Mouse (Mus musculus): Measurements from ENCODE around the gene Zcchc8. TPM values are rescaled to one million over a fixed set of nuclear protein-coding genes. Genes with fewer than 3 reads are reported as not detected.

Zcchc8 gene
- polyA plus RNA-seq, 1 experiment: 20.0 TPM

DNA sequence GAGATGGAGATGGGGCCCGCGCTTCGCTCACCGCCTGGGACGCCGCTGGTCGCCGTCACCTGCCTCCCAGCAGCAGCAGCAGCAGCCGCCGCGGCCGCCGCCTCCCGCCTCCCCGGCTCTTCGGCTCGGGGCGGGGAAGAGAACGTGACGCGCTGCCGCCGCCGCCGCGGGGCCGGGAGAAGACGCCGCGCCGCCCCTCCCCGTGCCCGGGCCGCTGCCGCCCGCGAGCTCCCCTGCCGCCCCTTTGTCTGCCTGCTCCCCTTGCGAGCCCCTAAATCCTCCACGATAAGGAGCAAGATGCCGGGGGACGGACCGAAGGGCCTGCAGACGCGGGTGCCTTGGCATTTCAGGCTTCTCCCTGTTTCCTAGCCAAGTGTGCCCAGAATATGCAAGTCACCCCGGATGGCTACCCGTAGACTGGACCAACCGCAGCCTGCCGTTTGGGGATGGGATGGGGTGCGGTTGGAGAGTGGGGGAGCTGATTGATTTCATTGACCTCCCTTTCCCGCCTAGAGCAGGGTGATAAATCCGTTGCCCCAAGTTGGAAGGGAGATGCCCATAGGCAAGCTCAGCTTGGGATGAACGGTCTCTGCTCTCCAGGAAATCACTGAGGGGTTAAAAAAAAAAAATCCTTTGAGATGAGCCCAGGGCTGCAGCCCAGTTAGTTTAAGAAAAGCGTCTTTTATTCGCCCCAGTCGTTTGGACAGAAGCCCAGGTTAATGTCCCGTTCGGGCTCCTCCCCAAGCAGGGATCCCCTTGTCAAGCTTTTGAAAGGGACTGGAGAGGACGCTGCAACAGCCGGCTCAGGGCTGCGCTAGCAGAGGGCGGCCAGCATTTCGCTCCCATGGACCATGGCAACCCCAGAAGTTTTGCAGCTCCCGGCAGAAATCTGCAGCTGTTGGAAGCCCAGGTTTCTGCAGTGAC, 36.4 kb downstream of the Zcchc8 start, which contains the start of gene Clip1:
TSS of gene Clip1 (minus strand) at position 398 of the 924 bp plus-strand sequence.
- WGBS: 1% methylated on average over 64 of the region's 64 CpGs
- DNase-seq (ENCODE audit: low read depth, low spot score): no peak

GRCm38 (mm10) chr5:123683377-123684220, 37.3 kb downstream of the Zcchc8 start:
- DNase-seq (ENCODE audit: low read depth, low spot score): no peak
- WGBS: under 1% methylated on average over 86 of the region's 92 CpGs

GRCm38 (mm10) chr5:123683043-123683376, 37.9 kb downstream of the Zcchc8 start:
- 5% methylated on average over 6 of the region's 6 CpGs for WGBS
- DNase-seq (ENCODE audit: low read depth, low spot score): no peak

- DNase-seq (ENCODE audit: low read depth, low spot score): no peak
- 26% methylated on average over 4 of the region's 4 CpGs for WGBS
Observed at GRCm38 (mm10) chr5:123682372-123682771, 38.5 kb downstream of the Zcchc8 start.

DNA sequence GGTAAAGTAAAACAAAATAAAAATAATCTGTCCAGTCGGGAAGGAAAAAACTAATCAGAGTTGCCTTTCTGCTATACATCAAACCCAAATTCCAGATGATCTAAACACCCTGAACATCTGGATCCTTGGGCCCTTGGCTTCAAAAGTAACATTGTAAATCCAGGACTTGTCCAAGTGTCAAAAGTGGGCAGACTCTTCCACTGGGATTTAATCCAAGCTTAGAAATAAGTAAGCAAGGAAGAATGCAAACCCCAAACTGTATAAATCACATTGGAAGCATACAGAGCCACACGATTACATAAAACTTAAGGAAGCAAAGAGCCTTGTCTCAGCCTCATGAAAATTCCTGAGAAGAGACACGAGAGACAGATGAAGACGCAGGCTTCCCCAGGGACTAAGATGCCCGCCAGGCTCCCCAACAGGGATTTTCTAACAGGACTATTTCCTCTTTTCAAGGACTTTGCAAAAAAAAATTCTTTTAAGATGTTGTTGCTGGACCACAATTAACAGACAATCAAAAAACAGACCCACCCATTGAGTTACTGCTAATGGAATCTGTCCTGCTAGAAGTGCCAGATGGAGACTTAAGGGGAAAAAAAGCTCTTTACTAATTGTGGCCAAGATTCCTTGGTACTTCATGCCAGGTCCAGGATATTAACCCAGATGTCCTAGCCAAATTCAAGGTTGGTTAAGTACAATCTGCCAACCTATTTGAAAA, 41.2 kb downstream of the Zcchc8 start:
- 49% methylated on average over 5 of the region's 5 CpGs for WGBS
- no peak for DNase-seq (ENCODE audit: low read depth, low spot score)

- WGBS: 72% methylated on average over 3 of the region's 3 CpGs
- DNase-seq (ENCODE audit: low read depth, low spot score): no peak
Observed at GRCm38 (mm10) chr5:123679106-123679505, 41.8 kb downstream of the Zcchc8 start.

GRCm38 (mm10) chr5:123675717-123676116, 45.2 kb downstream of the Zcchc8 start:
- 72% methylated on average over 9 of the region's 9 CpGs for WGBS

DNA sequence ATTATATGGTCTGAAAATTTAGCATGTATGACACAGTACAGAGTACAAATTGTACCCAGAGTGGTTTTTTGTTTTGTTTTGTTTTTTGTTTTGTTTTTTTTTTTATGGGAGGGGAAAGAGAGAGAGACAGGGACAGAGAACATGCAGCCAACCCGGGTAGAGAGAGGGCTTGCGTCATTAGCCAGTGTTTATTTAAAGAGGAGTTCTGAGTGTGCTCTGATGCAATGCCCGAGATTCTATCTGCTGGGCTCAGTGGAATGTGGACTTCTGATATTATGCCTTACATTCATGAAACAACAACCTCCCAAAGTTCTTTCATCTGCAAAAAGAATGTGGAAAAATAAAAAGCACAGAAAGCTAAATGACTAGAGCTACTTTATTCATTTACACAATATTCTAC, 45.7 kb downstream of the Zcchc8 start:
- WGBS: 41% methylated on average over 3 of the region's 3 CpGs
- no peak for DNase-seq (ENCODE audit: low read depth, low spot score)

More at GRCm38 (mm10) chr5:123675717-123676116, 45.2 kb downstream of the Zcchc8 start:
- DNase-seq (ENCODE audit: low read depth, low spot score): no peak

DNA sequence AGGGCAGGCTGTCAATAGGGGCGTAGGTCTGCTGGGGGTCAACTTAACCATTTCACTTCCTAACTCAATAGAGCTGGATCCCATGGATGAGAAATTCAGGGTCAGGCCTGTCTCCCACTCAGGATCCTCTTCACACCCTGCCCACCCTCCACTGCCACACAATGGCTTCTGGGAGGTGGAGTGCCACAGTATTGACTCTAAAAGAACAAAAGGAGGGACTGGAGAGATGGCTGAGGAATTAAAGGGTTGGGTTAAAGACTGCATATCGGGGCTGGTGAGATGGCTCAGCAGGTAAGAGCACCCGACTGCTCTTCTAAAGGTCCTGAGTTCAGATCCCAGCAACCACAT, 49.5 kb downstream of the Zcchc8 start:
- 88% methylated on average over 3 of the region's 3 CpGs for WGBS

DNA sequence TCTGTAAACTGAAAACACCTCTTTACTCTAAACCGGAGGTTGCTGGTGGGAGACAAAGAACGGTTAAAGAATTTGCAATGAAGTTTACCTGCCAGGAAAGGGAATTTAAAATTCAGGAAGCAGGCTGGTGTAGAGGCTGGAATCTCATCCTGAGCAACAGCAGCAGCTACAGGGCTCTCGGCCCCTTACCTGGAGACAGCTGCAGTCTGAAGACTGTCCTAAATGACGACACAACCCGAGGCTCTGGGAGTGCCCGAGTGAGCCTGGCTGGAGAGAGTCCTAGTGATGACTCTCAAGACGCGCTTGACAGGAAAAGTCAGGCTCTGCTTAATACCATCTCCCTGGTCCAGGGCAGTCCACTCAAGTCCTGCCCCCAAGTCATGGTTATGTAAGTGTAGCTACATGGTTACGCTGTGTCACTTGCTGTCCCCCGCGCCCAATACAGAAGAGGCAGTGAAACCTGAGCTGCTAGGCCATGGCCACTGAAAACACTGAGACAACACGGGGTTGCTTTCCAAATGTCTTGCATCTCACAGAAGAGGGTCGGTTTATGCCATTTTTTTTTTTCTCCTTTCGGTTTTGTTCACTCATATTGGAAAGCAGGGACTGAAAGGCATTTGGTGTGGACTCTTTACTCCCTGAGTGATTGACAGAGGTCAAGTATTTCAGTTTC, 50.0 kb downstream of the Zcchc8 start:
- WGBS: 41% methylated on average over 14 of the region's 14 CpGs
- DNase-seq (ENCODE audit: low read depth, low spot score): no peak

More for the DNA sequence above, 49.5 kb downstream of the Zcchc8 start:
- DNase-seq (ENCODE audit: low read depth, low spot score): no peak

- no peak for DNase-seq (ENCODE audit: low read depth, low spot score)
Observed at GRCm38 (mm10) chr5:123669991-123670799, 50.7 kb downstream of the Zcchc8 start.

GRCm38 (mm10) chr5:123667915-123668314, 53.0 kb downstream of the Zcchc8 start:
- DNase-seq (ENCODE audit: low read depth, low spot score): no peak
- 79% methylated on average over 12 of the region's 12 CpGs for WGBS

More at GRCm38 (mm10) chr5:123669991-123670799, 50.7 kb downstream of the Zcchc8 start:
- WGBS: 52% methylated on average over 9 of the region's 9 CpGs

DNA sequence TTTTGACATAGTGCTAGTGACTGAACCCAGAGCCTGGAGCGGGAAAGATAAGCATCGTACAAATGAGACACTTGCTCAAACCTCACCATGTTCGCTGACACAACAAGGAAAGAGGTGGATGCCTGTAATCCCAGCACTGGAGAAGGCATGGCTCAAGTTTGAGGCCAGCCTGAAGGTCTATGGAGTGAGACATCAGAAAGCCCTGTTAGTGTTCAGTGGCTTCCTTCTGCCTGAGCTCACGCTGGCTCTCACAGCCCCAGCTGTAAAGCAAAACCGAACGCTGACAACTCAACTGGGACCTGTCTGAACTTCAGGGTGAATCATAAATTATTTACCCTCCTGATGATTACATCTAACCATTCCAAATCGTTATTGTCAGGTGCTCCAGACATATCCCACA, 54.9 kb downstream of the Zcchc8 start:
- no peak for DNase-seq (ENCODE audit: low read depth, low spot score)
- 74% methylated on average over 7 of the region's 7 CpGs for WGBS

- DNase-seq (ENCODE audit: low read depth, low spot score): no peak
- WGBS: 71% methylated on average over 7 of the region's 7 CpGs
Observed at GRCm38 (mm10) chr5:123664329-123664728, 56.6 kb downstream of the Zcchc8 start.

DNA sequence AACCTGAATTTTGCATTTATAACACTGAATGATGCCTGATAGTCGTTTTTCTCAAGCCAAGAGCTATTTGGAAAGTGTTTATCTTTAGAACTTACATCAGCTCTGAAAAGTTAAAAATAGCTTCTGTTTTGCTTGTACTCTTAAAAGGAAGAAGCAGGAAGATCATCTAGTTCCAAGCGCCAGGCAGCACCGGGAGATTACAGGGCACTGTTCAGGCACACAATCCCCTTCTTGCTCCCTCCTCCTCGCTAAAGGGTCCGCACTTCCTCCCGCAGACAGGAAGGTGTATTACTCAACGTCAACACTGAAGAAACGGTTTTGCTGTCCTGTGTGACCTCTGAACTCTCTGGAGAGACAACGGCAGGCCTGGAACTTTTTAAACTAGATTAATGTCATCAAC, 58.8 kb downstream of the Zcchc8 start:
- no peak for DNase-seq (ENCODE audit: low read depth, low spot score)
- 35% methylated on average over 9 of the region's 9 CpGs for WGBS

GRCm38 (mm10) chr5:123661602-123662001, 59.3 kb downstream of the Zcchc8 start:
- no peak for DNase-seq (ENCODE audit: low read depth, low spot score)
- 68% methylated on average over 3 of the region's 3 CpGs for WGBS

DNA sequence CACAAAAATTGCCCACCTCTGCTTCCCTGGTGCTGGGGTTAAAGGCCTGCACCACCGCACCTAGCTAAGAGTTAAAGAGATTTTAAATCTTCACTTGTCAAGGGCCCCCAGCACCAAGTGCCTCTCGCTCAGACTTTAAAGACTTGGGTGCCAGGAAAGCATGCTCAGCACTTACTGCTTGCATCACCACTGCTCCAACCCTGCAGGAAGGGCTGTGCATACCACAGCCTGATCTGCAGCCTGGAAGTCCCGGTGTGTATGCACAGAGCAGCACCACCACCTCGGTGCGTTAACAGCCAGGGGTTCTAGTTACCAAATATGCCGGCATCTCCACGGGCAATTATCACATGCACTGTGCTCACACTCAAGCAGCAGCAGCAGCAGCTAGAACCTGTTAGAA, 63.2 kb downstream of the Zcchc8 start:
- WGBS: 57% methylated on average over 7 of the region's 7 CpGs
- no peak for DNase-seq (ENCODE audit: low read depth, low spot score)

- 75% methylated on average over 5 of the region's 5 CpGs for WGBS
Observed at GRCm38 (mm10) chr5:123654937-123655336, 66.0 kb downstream of the Zcchc8 start.

More at GRCm38 (mm10) chr5:123654937-123655336, 66.0 kb downstream of the Zcchc8 start:
- no peak for DNase-seq (ENCODE audit: low read depth, low spot score)

Data from large intestine, adult 2 months (tissue).